Mouse (Mus musculus) embryo, embryonic 11.5 days (tissue): ENCODE measurements around the gene Bach1.
A peak's percentile ranks its signal among the peaks of the same experiment; 100 is the strongest.

Experiments
- DNase-seq: peaks from one replicate; pipeline ENCODE4 v3.0.0-alpha.2; 2012; ENCODE audit warnings: low read depth, low spot score

Bach1 gene

DNA sequence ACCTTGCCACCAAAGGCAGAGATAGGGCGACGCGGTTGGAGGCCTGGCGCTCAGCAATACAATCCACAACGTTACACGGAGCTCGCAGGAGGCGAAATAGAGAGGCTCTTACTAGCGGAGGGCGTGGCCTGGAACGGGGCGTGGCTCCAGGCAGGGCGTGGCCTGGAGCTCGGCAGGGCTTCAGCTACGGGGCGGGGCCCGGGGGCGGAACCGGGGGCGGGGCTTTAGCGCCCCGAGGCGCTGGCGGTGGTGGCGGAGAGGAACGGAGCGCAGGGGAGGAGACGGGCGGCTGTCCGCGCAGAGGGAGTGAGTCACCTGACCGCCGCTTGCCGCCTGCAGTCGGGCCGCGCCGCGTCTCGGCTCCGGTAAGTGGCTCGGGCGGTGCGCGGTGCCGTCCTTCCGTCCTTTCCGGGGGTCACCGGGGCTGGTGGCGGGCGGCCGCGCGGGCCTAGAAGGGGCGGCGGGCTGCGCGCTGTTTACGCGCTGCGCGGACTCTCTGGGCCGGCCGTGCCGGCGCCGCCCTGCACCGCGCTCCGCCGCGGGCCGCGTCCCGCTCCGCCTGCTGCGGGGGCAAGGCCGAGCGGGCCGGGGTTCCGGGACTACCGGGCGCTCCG is at the start of gene Bach1:
TSS of gene Bach1 (plus strand) at position 254 of the 614 bp plus-strand sequence.
- DNase-seq, result peak; percentile 92

DNA sequence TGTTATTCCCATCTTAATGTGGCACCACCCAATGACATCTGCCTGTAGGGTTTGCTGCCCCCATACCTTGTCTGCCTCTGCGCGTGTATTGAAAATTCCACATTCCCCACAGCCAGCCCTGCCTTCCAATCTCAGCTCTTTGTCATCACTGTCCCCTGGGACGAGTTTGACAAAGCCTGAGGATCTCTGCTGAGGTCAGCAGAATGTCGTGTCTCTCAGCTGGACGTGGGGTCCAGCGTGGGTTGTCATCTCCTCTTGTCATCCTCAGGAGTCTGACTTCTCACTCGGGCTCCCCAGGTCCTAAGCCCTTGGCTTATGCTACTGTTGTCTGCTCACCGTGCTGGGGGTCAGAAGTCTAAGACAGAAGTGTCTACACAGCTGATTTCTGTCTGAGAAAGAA is 46.4 kb upstream of the Bach1 start:
- no peak for DNase-seq

DNA sequence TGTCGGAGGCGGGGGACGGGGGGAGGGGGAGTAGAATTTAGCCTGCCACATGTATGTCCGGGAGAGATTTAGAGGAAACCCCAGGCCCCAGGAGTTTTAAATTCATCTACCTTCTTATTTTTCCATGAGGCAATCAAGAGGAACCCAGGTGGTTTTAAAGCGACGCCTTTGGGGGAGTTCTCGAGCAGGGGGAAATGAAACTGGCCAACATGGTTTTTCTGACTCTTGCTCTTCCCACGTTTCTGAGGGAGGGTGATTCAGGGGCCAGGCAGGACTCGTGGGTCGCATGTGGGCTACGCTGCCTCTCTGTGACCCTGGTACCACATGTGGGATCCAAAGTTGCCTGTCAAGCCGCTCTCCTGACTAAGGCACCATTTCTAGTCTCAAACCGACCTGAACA is 45.8 kb upstream of the Bach1 start:
- DNase-seq, result no peak

DNA sequence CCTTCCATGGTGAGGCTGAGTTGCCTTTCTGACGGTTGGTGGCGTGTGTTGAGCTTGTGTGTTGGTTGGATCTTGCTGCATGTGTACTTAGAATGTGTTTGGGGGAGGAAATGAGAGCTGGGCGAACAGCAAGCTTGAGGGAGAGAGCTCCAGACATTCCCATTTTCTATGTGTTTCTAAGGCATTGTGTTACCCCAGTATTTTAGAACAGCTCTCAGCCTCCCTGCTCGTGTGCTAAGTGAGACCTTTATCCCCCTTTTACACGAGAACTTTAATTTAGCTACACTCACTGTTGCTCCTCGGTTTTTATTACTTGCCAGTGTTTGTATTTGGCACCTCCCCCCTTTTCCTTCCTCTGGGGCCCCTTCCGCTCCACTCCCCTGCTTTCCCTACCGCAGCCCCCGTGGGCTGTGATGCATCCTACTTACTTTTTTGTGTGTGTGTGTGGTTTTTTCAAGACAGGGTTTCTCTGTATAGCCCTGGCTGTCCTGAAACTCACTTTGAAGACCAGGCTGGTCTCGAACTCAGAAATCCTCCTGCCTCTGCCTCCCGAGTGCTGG is 44.6 kb upstream of the Bach1 start:
- no peak for DNase-seq

DNA sequence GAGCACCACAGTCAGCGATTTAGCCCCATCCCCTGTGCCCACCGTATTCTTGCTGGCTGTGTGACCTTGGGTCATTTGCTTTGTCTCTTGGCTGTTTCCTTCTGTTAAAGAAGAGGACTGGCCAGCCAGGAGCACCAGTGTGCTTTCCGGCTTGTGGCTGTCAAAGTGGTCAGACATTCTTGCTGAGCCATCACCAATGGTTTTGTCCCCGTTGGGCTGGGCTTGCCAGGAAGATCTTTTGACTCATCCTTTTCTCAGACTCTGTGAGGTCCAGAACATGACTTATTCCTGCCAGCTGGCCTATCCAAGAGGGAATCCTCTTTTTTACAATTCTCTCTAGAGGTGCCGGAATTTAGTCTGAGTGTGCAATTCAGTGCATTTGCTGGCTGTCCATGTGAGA is 43.7 kb upstream of the Bach1 start:
- no peak for DNase-seq

DNA sequence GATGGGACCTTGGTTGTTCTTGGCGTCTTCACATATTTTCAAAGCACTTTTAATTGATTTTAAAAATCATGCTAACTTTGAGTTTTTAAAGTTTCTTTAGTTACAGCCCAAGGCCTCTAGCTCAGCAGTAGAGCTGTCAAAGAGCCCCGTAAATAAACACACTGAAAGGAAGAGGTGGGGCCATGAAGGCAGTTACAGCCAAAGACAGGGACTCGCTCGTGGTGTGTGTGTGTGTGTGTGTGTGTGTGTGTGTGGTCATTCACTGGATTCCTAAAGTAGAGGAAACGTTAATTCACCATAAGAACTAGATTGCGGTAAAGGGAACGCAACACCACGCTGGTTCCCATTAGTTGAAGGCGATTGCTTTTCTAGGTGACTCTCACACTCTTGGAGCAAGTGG is 43.2 kb upstream of the Bach1 start:
- DNase-seq, result no peak

DNA sequence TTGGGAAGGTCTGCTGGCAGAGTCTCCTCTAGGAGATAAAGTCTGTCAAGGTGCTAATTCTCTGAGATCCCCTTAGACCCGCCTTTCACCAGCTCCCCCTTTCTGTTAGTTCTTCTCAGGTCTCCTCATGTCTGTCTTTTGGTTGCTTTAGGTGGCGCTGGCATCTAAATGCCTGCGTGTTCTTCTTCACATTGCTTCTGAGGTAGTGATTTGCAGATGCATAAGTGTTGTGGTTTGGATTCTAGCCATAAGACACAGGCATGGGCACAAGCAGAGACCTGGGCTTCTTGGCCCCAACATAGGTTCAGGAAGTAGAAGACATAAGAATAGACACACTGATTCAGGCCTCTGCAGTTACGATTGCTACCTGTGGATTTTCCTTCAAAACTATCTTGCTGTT is 42.0 kb upstream of the Bach1 start:
- no peak for DNase-seq

DNA sequence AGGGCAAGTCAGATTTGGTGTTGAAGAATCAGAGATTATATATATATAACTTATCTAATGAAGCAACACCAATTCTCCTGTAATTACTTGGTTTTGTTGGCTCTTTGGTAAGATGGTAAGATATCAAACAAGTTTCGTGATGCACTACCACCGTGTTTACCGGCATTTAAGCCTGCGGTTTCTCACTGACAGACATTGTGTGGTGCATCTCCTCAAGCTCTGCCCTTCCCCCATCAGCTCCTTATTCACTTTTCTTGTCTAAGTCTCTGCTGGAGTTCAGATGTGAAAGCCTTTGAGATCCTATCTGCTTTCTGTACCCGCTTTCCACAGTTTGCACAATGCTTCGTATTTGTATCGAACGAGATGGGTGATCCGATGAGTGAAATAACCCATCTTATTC is 41.5 kb upstream of the Bach1 start:
- no peak for DNase-seq

DNA sequence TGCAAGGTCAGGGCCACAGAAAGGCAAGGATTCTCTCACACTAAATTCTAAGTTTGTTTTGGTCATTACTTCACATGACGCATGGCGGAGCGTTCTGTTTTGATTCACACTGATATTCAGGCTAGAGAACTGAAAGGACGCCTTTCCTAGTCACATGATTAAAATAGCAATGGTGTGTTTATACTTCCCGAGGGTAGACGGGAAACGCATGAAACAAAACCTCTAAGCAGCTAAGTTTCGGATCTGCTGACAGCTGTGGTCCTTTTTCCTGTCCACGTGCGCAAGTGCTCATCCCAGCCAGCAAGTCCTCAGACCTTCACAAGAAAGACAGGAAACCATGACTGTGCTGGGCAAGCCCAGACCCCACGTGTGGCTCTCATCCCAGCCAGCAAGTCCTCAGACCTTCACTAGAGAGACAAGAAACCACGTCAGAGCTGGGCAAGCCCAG is 37.7 kb upstream of the Bach1 start:
- DNase-seq, result no peak

DNA sequence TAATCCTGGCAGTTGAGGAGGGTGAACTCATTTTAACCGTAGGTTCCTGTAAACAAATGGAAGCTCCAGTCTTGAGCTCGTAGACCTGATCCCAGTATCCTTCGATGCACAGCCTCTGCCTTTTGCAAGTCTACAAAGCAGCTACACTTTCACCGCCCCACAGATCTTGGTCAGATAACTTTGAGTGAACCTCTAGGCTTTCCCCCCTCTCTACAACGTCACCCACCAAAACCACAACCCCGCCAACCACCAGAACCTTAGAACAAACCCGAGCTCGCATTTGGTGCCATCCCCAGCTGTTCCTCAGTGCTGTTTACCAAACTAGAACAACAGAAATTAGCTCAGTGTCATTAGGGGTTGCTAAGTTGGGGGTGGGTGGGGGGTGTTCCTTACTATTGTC is 37.1 kb upstream of the Bach1 start:
- DNase-seq, result no peak

DNA sequence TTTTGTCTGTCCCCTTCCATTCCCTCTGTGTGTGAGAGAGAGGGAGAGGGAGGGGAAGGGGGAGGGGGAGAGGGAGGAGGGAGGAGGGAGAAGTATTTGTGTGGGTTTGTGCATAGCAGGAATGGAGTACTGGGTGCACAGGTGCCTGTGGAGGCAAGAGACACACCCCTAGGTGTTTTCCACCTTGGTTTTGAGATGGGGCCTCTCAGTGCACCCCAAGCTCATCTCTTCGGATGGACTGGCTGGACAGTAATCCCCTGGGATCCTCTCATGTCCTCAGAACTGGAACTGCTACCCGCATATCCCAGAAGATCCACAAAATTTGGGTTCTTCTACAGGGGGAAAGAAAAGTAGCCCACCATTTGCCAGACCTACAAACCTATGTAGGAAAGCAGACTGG is 36.2 kb upstream of the Bach1 start:
- DNase-seq, result no peak

DNA sequence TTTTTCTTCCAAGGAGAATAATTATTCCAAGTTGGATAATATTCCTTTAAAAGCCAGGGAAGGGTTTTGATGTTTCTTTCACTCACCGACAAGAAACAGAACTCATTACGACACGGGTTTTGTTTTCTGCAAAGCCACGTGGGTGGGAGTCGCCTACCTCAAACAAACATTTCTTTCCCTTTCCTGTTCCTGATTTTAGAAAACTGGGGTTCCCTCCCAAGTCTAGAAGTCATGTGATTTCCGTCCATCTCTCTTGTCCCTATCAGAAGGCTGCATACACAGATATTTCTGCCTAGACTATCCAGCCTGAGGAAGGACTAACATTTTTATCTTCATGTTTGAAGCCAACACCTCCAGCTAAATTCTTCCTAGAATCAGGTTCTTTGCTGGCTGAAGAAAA is 34.9 kb upstream of the Bach1 start:
- DNase-seq, result no peak

DNA sequence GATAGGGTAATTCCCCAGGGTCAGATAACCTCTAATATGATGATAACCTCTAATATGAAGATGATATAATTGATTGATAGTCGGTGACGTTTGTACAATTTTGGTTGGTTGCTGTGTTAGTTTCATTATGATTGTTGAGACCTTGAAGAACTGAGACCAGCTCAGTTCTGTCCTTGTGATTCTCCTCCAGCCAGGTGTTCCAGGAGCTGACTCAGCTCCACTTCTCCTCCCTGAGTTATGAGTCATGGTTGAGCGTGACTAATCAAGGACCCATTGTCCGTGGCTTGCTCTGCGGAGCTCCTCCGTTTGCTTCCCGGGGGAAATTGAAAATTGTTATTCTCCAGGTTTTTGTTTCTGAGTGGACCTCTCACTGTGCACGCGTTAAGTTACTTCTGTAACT is 33.5 kb upstream of the Bach1 start:
- no peak for DNase-seq

DNA sequence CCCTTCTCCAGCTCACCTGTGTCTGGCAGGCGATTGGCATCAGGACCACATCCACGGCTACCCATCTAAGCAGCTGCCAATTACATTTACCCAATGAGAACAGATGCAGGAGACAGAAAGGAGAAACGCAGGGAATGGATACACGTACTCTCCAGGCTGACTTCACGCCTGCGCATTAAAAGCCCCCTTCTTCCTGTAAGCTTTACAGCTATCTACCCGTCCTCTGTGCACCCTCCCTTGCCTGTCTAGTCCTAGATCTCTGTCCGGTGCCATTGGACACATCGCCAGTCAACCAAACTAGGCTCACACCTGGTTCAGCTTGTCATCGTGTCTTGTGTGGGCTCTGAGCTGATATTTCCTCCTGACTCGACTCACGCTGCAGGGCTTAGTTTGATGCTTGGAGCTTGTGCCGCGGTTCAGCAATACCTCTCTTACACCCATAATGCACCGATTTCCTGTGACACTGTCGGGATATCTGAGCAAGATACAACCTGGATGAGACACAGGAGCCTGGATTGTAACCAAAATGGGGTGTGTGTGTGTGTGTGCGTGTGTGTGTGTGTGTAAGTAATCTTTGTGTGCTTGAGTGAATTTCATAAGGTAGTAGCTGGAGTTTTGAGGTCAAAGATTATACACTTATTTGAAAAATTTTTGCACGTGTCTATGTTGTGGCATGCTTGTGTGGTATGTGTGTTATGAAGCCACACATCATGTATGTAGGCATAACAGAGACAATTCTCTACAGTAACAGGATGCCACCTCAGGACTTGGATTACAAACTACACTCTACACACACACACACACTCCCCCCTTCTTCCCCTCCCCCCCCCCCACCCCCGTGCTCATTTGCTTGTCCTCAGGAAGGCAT is 32.8 kb upstream of the Bach1 start:
- DNase-seq, result no peak

DNA sequence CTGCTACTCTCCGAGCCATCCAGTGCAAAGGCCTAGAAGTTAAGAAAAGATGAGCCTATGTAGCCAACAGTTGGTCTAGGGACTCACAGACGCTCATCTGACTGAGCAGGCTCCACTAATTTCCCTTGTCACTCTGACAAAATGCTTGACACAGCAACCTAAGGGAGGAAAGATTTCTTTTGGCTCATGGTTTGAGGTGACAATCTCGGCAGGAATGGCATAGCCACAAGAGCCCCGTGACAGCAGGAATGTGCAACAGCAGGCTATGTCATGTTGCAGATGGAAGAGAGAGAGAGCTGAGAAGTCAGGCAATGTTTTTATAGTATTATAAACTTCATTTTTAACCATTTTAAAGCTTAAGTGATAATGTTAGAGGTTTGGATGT is 32.1 kb upstream of the Bach1 start:
- DNase-seq, result no peak

DNA sequence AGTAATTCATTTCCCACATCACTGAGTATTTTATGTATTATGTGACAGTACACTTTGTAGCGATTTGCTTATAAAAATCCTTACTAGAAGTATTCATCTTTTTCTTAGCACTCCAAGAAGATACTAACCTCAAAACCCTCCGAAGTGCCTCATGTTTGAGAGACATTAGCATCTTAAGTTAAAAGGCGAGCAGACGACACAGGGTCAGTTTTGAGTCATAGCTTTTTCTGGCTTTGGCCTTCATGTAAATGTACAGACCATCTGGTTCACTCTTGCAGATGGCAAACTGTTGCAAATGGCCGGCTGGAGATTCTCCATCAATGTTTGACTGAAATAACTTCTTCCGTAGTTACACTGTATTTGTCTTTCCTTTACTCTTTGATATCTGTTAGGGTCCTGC is 30.7 kb upstream of the Bach1 start:
- DNase-seq, result no peak

DNA sequence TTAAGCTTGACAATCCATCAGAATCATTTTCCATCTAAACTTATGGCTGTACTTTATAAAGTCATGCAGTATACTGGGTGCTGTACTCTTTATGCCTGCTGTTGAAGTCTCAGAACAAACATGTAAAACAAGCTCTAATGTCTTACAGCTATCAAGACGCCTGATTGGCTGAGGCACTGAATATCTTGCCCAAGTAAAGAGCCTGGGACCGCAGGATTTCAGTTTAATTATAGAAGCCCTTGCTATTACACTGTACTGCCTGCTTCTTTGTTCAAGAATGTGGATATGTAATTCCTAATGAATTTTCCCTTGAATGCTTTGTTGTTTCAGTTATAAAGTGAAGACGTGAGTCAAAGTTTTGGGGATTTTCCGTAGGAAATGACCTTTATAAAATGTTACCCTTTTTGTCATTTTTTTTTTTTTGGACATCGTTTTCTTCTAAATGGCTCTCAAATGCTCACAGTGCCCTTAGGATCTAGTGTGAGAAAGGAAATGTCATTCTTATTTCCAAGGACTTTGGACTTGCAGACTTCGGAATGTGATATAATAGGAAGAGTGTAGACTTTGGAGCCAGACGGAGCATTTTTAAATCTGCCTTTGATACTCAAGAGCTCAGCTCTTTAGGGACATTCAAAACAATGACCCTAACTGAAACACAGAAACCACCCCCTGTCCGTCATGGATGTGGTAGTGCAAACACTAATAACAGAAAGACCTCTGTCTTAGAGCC is 28.5 kb upstream of the Bach1 start:
- DNase-seq, result no peak

DNA sequence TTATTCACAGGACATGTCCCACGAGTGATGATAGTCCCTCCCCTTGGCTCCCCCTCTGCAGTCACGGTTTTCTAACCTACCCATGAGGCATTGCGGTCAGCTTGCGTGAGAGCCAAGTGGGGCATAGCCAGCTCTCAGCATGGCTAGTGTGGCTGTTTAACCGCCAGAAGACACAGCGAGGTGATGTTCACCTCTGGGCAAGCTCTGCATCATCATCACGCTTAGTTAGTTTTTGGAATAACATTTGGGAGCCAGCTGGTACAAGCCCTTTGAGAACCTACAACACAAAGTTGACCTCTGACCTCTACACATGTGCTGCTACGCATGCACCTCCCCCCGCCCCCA is 28.0 kb upstream of the Bach1 start:
- no peak for DNase-seq

DNA sequence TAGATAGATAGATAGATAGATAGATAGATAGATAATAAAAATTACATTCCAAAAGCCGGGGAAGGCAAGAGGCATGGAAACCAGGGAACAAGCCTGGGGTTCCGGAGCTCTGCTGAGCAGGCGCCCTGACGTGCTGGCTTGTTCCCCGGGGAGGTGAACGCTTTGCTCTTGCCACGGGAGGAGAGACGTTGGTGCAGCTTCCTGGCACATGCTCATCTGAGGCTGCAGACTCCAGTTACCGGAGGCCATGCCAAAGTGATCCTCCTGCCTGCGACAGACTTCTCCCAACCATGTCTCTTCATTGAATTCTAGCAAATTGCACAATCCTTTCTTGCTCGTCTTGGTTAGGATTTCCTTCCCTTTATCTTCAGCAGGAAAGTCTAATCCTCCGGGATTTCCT is 27.4 kb upstream of the Bach1 start:
- DNase-seq, result no peak

DNA sequence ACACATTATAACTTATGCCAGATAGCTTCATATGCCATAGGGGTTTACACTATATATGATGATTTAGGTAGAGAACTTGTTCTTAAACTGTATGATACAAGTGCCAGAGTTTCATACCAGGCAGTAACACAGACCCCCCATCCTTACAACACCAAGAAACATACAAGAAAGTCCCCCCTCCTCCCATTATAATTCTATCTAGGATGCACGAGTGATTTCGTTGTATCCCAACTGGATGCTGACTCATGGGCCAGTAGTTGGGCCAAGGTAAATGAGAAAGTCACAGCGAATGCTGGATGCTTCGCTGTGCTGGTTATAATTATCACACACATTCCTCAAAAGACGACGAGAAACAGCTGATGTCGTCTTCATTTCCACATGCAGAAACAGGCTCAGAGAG is 25.6 kb upstream of the Bach1 start:
- no peak for DNase-seq

DNA sequence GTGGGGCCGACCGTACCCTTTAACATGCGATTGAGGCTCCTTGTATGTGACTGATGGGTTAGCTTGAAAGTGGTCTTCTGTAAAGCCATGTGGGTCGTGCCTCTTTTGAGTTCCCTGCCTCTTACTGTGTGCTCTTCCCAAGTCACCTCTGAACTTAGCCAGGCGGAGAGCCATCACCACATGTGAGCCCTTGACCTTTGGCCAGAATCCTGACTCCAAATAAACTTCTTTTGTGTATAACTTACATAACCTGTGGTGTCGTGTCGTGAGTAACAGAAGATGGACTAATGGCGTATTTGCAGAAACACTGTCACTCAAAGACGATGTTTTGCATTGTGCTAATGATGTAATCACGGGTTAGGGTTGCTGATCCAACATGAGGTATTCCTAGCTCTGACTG is 22.6 kb upstream of the Bach1 start:
- DNase-seq, result no peak

DNA sequence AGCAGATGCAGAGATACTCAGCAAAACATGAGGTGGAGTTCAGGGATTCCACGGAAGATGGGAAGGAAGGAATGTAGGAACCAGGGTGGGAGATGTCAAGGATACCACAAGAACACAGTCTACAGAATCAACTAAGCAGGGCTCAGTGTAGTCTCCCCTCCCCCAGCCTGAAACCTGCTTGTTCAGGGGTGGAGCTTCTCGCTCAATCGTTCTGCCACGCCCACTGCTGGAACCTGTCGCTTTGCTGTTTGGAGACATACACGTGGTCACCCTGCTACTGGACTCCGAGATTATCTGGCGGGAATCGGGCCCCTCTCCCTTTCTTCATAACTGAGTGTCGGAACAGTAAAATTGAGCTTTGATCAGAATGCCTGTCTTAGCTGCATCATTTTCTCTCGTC is 20.1 kb upstream of the Bach1 start:
- DNase-seq, result no peak
